Mouse (Mus musculus): Measurements from ENCODE around the gene Ptpro. TPM values are rescaled to one million over a fixed set of nuclear protein-coding genes. Genes with fewer than 3 reads are reported as not detected.

Ptpro gene
- total and polyA plus RNA-seq, 2 experiments from 2014 or later = 28.4 to 69.3 TPM

GRCm38 (mm10) chr6:137509341-137510045, 257.4 kb downstream of the Ptpro start:
- Histone ChIP-seq H3K27me3 (ENCODE audit: insufficient read depth, low read length) (no peaks in the 10 kb centered on the region), H3K4me2 (ENCODE audit: low read depth, low read length) (no peak overlapping the region), H3K9me3 (ENCODE audit: low read length) (no peaks in the 10 kb centered on the region), H3K9ac (replicated peaks; ENCODE audit: low read length) (no peak overlapping the region), H3K27ac (no peak overlapping the region), H3K4me3 (ENCODE audit: low read length) (no peak overlapping the region), H3K36me3 (ENCODE audit: insufficient read depth, low read length) (peaks cover 16% of the 10 kb centered on the region; the same call in 1 of the 2 replicates), H3K4me1 (ENCODE audit: insufficient read depth, low read length) (no peaks in the 10 kb centered on the region)
- 78% methylated on average over 14 of the region's 14 CpGs for WGBS
- DNase-seq (ENCODE audit: low spot score) = no peak
- no peak for TF ChIP-seq CTCF (IDR thresholded peaks at IDR 0.05; ENCODE audit: low read depth)
- ATAC-seq = no peak

- no peak for DNase-seq (ENCODE audit: low spot score)
- Histone ChIP-seq H3K9me3 (ENCODE audit: low read length) (no peaks in the 10 kb centered on the region), H3K27ac (no peak overlapping the region), H3K9ac (replicated peaks; ENCODE audit: low read length) (no peak overlapping the region), H3K4me2 (ENCODE audit: low read depth, low read length) (no peak overlapping the region), H3K4me3 (ENCODE audit: low read length) (no peak overlapping the region), H3K4me1 (ENCODE audit: insufficient read depth, low read length) (no peaks in the 10 kb centered on the region), H3K27me3 (ENCODE audit: insufficient read depth, low read length) (no peaks in the 10 kb centered on the region), H3K36me3 (ENCODE audit: insufficient read depth, low read length) (peaks cover 16% of the 10 kb centered on the region; the same call in 1 of the 2 replicates)
- ATAC-seq = no peak
- no peak for TF ChIP-seq CTCF (IDR thresholded peaks at IDR 0.05; ENCODE audit: low read depth)
- 83% methylated on average over 5 of the region's 5 CpGs for WGBS
Measured at GRCm38 (mm10) chr6:137512753-137513152, 260.6 kb downstream of the Ptpro start.

Other genes starting within 250 kb of the Ptpro start
- gene Rerg, start 81.8 kb upstream of the Ptpro start, total RNA-seq (2014; rRNA removed) = 1.2 and 1.6 TPM in 2 replicates
- gene Rerg, start 81.8 kb upstream of the Ptpro start, polyA plus RNA-seq (2015; fragmentation: Nextera tagmentation; extraction: Ambion mirVana) = 7.3 and 7.6 TPM in 2 replicates